Mouse (Mus musculus) left cerebral cortex, adult 18-20 months (tissue): Measurements from ENCODE around the gene Tnp2. TPM values are rescaled to one million over a fixed set of nuclear protein-coding genes. Genes with fewer than 3 reads are reported as not detected.

Experiments used
- DNase-seq, 2 experiments: peaks; one replicate each; pipeline ENCODE4 v3.0.0; 2021 to 2022; ENCODE audit warnings: low spot score in 2 of 2, mixed read lengths in 1 of 2
- total RNA-seq, 2 experiments: library from RNA; stranded (reverse); gene quantifications; 2 replicates each; pipeline ENCODE4 v1.2.3; 2021

Tnp2 gene
- total RNA-seq, 2 experiments from 2014 or later, result not detected

DNA sequence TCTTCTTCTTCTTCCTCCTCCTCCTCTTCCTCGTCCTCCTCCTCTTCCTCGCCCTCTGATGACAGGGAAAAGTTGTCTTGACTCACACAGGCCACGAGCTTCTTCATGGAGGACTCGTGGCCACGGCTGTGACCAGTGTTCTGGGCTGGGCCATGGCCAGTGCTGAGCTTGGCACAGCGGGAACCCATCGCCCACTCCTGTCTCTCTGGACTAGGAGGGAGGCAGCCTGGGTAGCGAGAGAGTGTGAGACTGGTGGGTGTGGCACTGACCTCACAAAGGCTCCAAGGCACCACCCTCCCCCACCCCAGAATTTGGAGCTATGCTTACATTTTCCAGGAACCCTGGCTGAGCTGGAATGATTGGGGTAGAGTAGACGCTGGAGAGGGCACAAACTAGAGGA is 2.2 kb upstream of the Tnp2 start, which contains the start of gene Prm3:
TSS of gene Prm3 (minus strand) at position 213 of the 400 bp plus-strand sequence.
- DNase-seq, result no peak

DNA sequence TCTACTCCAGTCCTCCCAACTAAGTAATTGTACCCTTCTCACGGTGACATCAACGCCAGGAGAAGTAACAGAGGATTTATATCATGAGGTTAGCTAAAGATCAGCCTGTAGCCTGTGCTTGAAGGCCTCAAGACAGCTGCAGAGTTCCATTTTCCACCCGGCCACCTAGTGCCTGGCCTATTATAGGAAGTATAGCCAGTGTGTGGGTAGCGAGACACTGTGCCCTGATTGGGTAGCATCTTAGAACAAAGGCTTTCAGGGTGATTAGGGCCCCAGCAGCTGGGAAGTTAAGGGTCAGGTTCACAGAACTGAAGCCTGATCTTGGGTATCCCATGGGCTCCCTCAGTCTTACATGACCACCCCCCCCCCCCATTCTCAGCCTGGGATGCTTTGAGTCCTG is 406 bp upstream of the Tnp2 start:
- DNase-seq, result no peak

DNA sequence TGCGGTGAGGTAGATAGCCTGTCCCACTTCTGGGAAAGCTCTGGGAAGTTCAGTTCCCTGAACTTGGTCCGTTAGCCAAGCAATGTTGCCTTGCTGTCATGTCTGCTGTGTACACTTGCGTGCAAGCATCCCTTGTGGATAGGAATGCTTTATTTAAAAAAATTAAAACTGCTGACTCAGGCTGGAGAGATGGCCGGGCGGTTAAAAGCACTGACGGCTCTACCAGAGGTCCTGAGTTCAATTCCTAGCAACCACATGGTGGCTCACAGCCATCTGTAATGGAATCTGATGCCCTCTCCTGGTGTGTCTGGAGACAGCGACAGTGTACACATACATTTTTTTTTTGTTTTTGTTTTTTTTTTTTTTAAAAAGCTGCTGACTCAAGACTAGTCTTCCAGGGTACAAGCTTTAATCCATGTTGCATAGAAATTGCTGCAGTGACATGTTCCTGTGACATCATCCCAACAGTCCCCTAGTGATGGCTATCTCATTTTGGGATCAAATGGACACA is 857 bp downstream of the Tnp2 start:
- no peak for DNase-seq

DNA sequence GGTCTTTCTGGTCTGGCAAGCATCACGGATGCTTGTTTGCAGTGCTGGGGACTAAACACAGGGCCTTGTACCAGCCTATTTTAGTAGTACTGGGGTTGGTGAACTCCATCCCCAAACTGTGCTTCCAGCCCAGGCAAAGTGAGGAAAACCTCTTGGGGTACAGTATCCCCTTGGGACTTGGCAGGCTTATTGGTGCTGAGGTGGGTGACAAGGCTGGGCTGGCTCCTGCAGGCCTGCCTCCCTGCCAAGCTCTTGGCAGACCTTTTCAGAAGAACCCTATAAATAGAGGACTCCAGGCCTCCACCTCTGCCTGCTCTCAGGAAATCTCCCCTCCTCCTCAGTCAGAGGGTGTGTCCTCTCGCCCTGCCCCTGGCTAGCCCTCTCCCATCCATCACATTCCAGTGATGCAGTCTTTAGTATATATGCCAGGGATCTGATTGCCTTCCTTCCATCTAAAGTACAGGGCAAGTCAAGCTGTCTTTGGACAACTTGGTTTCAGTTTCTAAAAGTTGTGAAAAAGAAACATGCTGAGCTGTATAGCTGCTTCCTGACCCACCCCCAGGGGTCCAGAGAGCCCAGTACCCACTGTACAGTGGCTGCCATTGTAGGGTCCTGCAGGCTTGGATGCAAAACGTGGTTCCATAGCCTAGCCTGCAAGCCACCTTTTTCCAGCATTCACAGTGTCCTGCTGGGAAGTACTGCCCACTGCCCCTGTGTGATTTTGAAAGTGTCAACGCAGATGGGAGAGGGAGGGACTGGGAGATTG is 1.5 kb downstream of the Tnp2 start:
- DNase-seq, result no peak

DNA sequence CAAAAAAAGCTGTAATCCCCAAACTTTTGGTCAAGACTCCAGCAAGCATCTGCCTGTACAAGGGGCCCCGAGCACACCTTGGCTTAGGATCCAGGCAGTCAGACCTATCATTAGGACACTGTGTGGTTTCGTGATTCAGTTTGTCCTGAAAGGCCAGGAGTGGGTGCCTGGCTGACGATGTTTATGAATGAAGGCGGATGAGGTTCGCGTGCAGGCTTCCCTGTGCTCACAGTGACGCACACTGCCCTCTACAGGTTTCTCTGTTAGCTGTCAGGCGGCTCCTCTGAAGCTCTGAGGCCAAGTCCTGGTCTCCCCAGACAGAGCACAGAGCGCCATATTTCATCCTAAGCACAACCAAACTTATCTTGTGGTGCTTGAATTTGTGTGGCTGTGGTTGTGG is 2.2 kb downstream of the Tnp2 start:
- peak; percentile 79 to 80 for DNase-seq

DNA sequence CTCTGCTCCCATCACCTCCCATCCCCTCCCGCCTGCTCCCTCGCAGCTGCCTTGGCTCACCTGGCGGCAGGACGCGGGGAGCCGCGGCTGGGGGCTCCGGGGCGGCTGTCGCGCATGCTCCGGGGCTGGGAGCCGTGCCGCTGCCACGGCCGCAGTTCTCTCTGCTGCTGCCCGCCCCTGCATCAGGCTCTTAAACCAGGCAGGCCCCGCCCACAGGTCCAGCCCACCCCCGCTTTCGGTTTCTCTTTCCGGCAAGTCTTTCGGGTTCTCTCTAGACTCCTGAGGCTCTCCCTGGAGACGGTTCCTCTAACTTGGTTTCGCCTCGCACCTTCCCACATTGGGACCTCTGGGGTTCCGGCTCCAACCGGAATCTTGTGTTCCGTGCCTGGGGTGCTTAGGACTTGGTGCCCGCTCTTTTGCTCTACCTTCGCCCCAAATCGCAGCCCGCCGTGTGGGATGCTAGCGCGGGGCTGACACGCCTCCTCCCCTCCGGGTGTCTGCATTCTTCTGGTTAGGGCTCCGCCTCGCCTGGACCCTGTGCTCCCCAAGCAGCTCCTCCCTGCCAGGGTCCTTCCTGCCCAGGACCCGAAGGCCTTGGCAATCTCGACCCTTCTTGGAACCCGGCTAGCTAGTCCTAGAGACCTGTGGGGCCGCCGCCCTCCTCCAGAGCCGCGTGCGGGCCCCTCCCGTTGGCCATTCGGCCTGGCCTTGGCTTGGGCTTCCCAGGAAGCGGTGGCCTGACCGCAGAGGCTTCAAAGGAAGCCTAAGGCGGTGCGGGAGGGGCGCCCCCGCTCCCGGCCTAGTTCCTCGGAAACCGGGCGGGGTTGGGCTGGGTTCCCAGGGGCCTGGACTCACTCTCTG is 2.9 kb downstream of the Tnp2 start, which contains the start of gene Socs1:
TSS of gene Socs1 (minus strand) at position 166 of the 861 bp plus-strand sequence.
- peak; percentile 73 to 83 for DNase-seq

DNA sequence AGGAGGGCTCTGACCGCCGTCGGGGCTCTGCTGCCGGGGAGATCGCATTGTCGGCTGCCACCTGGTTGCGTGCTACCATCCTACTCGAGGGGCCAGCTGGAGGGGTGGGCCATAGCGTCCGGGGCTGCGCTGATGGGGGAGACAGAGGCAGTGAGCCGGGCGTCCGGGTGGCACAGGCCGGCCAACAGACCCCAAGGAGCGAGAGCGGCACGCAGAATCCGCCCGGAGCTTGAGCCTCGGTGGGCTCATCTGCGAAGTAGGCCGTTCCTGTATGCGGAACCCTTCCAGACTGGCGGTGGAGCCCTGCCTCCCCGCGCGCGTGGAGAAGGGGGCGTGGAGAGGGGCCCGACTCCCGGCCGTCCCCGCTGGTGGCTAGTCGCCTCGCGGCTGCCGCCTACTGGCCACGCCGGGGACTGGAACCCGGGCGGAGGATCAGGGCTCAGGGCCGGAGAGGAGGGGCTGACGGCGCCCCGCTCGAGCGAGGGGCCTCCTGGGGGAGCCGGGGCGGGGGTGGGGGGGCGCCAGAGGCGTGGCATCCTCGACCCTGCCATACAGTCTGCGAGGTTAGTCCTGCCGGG is 3.6 kb downstream of the Tnp2 start:
- peak; percentile 83 to 85 for DNase-seq

DNA sequence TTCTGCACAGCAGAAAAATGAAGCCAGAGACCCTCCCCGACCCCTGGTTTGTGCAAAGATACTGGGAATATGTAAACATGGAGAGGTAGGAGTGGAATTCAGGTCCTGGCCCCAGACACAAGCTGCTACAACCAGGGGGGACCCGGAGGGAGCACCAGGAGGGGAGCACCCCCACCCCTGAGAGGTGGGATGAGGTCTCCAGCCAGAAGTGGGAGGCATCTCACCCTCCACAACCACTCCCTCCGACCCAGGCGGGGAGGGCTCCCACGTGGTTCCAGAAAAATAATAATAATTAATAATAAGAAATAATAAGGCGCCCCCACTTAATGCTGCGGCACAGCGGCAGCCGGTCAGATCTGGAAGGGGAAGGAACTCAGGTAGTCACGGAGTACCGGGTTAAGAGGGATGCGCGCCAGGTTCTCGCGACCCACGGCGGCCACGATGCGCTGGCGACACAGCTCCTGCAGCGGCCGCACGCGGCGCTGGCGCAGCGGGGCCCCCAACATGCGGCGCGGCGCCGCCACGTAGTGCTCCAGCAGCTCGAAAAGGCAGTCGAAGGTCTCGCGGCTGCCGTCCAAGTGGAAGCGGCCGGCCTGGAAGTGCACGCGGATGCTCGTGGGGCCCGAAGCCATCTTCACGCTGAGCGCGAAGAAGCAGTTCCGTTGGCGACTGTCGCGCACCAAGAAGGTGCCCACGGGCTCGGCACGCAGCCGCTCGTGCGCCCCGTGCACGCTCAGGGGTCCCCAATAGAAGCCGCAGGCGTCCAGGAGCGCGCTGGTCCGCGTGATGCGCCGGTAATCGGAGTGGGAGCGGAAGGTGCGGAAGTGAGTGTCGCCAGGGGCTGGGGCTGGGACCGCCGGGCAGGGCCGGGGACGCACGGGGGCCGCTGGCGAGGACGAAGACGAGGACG is 4.3 kb downstream of the Tnp2 start:
- peak; percentile 21 to 30 for DNase-seq

DNA sequence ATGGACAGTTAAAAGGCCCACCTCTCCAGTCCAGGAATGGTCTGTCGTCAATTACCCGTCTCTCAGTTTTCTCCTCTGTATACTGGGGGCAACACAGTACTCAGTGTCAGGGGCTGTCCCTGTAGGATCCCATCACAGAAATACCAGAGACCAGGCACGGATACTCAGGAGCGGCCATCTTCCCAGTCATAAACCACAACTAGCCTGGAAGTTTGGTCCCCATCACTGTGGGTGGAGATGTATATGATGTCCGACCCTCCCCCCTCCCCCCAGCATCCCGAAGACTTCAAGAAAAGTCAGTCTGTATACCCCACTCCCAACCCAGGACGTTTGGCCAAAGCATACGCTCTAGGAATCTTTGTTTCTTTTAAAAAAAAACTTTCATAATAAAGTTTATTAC is 5.0 kb downstream of the Tnp2 start:
- DNase-seq, result no peak

DNA sequence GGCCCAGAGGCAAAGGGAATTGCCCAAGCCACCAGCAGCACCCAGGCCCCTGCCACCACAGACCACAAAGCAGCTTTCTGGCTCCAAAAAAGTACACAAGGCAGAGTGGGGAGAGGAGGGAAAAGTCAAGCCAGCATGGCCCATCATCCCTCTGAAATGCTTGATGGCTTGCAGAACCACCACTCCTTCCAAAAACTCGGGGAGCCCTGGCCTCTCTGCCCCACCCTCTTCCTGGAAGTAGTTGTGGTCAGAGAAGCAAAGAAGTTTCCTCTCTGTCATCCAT is 5.4 kb downstream of the Tnp2 start:
- no peak for DNase-seq

DNA sequence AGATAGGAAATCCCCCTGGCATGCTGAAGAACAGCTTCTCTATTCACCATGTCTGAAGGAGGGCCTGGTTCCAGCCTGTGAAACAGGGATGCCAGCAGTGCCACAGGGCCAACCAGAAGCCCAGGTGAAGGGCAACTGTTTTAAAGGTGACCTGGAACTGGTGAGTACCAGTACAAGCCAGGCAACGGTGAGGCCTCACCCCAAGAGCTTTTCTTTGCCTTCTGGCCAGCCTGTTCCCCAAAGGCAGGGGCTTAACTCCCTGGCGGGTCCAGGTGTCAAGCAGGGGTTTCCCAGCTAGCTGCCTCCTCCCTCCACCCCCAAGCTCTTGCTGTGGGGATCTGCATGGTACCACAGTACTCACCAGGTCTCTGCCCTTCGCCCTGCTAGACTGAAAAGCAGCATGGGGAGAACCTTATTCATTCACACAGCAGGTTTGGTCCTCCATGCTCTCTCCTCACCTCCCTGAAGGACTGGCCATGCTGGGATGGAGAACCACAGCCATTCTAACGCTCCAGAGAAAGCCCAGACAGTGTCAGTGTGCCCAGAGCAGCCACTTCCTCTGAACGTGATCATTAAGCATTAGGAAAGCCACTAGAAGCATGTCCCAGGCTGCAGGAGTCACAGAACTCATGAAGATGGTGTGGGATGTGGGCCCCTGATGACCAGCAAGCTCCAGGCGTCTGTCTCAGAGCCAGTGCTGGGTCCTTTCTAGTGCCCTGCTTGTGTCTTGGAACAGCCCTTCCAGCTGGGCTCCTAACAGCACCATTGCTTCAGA is 5.9 kb downstream of the Tnp2 start:
- DNase-seq, result no peak

DNA sequence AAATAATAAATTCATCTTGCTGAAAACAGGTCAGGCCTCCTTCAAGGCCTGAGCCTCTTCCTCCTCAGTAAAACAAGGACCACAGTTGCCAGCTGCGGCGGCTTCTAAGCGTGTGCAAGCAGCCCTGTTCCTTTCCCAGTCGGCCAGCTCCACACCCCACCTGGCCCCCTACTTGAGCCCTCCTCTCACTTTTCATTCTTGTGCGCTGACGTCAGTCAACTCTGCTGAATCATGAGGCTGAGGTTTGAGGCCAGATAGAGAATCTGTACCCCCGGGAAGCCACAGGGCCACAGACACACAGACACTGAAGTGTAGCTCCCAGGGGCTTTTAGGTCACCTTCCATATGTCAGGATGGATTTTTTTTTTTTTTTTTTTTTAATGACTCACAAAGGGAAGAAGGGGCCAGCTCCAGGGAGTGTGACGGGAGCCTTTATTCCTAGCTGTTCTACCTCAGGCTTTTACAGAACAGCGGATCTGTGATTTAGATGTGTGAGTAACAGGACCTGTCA is 6.5 kb downstream of the Tnp2 start:
- no peak for DNase-seq

DNA sequence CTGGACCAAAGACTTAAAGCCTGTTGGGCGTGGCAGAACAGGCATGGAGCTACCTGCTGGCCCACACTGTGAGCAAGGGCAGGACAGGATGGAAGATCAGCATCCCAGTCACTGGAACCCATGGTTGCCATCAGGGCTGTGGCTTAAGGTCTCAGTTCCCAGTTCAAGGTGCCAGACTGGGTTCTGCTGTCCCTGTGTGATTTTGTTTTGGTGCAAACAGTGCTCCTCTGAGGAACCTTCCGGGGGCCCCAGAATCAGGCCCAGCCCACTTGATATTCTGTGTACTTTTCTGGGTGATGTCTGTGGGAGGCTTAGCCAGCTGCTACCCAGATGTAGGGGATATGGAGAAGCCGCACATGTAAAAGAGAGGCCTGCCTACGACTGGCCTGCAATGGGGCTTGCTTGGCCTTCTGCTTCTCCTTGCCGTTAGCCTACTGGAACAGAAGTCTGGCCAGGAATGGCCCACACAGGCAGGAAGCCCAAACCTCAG is 7.8 kb downstream of the Tnp2 start:
- no peak for DNase-seq

DNA sequence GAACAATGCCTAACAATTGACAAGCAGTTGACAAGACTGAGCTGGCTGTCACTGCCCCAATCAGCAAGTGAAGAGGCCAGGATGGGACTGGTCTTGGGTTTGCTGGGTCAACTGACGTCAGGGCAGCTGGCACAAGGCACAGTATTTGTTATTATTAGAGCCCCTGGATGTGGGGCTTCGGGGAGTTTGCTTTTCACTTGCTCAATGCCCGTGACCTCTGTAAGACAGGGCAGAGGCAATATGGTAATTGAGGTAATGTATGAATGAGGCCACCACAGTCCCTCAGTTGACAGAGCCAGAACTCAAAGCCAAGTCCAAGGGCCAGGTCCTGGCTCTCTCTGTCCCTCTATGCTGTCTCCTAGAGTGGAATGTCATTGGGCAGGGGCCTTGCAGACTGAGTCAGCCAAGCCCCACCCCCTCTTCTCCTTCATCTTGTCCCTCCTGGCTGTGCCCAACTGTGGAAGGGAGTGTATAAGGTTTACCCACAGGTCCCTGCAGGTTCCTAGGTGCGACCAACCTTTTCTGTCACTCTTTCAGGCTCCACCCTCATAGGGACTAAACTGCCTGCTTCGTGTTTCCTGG is 10.8 kb downstream of the Tnp2 start:
- no peak for DNase-seq

DNA sequence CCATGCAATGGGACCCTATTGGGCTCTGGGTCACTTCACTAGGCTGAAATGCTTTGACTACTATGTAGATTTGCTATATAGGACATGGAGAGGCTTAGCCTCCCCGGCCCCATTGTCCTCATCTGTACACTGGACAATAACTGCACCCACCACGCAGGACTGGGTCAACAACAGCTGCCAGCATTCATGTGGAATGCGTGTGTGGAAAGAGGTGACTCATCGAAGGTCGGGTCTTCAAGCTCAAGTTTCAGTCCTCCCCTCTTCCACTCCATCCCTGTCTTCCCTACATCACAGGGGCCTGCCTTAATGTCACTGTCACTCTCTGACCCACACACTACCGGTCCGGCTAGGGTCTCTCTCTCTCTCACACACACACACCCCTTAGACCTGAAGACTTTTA is 12.1 kb downstream of the Tnp2 start:
- no peak for DNase-seq

DNA sequence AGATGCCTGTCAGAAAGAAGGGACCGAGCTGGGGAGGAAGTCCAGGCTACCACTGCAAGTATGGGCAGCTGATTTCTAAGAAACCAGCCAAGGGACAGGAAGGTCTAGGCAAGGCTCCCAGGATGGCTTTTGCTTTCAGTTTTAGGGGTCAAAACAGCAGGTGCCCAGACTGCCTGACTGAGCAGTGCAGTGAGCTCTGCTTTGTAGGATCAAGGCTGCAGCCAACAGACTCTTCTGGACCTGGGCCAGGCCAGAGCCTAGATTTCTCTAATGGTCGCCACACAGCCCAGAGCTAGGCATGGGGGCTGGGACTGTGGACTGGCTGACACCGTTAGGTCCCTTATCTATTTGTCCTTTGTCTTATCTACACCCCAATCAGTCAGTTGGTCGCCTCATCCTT is 13.7 kb downstream of the Tnp2 start:
- no peak for DNase-seq

DNA sequence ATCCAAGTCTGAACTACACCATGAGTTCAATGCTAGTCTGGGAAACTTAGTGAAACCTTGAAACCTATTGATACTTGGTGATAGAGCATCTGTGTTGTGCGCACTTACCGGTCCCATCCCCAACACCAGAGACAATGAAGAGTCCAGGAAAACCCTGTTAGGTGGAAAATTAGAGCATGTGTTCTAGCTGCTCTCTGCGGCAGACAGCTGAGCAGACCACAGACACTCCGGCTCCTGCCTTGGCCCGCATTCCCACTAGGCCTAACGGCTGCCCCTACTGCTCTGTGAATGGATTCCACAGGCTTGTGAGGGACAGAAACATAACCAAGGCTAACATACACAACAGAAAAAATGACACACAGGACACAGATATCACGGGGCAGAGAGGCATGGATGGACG is 14.9 kb downstream of the Tnp2 start:
- DNase-seq, result no peak

DNA sequence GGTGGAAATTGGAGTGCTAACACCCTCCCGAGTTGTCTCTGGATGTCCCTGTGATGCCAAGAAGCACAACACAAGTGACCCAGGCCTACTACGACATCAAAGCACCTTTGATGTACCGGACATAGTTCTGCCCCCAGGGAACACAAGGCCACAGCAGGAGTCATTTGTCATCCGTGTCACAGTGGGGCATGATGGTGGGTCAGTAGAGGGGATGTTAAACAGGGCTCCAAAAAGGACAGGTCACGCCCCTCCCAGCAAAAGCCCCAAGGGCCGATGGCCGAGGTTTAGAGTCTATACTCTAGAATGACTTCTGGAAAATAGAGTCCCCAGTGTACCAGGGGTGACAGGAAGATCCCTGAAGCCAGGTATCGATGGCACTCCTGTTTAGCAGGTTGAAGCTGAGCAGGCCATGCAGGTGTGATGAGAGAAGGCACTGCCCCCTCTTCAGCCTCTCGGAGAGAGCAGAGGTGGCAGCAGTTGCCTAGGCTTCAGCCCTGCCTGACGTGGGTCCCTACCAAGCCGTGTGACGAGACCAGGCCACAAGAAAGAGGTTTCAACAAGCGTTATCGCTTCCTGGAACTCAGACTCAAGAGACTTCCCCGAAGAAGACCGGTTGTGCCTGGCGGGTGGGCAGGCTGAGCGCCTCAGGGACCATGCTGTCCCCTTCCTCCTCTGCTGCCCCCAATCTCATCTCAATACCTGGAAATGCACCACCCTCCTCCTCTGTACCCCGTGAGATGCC is 16.5 kb downstream of the Tnp2 start:
- no peak for DNase-seq
